Mouse (Mus musculus) forebrain, embryonic 15.5 days (tissue): ENCODE measurements around the gene Ranbp3. TPM values are rescaled to one million over a fixed set of nuclear protein-coding genes. Genes with fewer than 3 reads are reported as not detected.

Experiments used
- ATAC-seq: fragments of 200-750 bp; cut with Nextera tagmentation; replicated peaks from 2 replicates; pipeline ENCODE4 v1.8.0; 2017; ENCODE audit warnings: mild to moderate bottlenecking, moderate TSS enrichment, moderate library complexity
- H3K27ac ChIP-seq: fragments of 300-500 bp; sonication (generic); replicated peaks from 2 replicates; pipeline ENCODE4 v1.5.1; 2015; ENCODE audit warnings: mild to moderate bottlenecking, inconsistent platforms
- H3K27me3 ChIP-seq: fragments of 300-500 bp; sonication (generic); 2 replicates; pipeline ENCODE4 v1.6.1; 2015; ENCODE audit warnings: inconsistent platforms
- H3K36me3 ChIP-seq: fragments of 300-500 bp; sonication (generic); 2 replicates; pipeline ENCODE4 v1.6.1; 2015; ENCODE audit warnings: mild to moderate bottlenecking, inconsistent platforms
- H3K4me1 ChIP-seq: fragments of 300-500 bp; sonication (generic); 2 replicates; pipeline ENCODE4 v1.6.1; 2015; ENCODE audit warnings: inconsistent platforms
- H3K4me2 ChIP-seq: fragments of 300-500 bp; sonication (generic); replicated peaks from 2 replicates; pipeline ENCODE4 v1.6.1; 2015; ENCODE audit warnings: mild to moderate bottlenecking, inconsistent platforms
- H3K4me3 ChIP-seq: fragments of 300-500 bp; sonication (generic); 2 replicates; pipeline ENCODE4 v1.5.1; 2015; ENCODE audit warnings: mild to moderate bottlenecking, inconsistent platforms
- H3K9ac ChIP-seq: fragments of 300-500 bp; sonication (generic); replicated peaks from 2 replicates; pipeline ENCODE4 v1.6.1; 2015; ENCODE audit warnings: mild to moderate bottlenecking, inconsistent platforms
- H3K9me3 ChIP-seq: fragments of 300-500 bp; sonication (generic); 2 replicates; pipeline ENCODE4 v1.6.1; 2016; ENCODE audit warnings: inconsistent platforms
- WGBS: fragments of 180-500 bp; shearing (Covaris S2); methylation state at CpG from one replicate; pipeline ENCODE4 v1.1.7; 2015; ENCODE audit warnings: mixed read lengths; 5-methylcytosine and 5-hydroxymethylcytosine counted together
- polyA plus RNA-seq: library from polyadenylated mRNA; unstranded; fragments of >200 nt; fragmentation: Nextera tagmentation; extraction: Ambion mirVana; gene quantifications from 2 replicates; pipeline ENCODE4 v1.2.1, GENCODE M21; 2015

Ranbp3 gene
- polyA plus RNA-seq, 1 experiment from 2014 or later = 115 TPM

DNA sequence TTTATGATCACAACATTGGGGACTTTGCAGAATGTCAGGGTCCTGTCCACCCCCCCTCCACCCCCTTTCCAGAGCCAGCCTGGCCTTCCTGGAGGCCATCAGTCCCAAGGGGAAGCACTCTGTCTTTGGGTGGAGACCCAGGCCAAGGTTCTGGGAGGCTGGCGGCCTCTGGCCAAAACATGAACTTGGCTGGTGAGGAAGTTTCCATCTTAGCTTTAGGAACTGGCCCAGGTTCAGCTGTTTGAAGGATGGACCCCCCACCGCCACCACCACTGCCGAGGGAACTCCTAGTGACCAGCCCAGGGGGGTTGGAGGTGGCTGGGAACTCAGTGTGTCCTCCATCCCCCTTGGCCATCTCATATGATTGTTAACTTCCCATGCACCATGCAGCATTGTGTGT, 88.0 kb downstream of the Ranbp3 start:
- WGBS = 60% methylated on average over 3 of the region's 3 CpGs
- peaks cover 28% of the 10 kb centered on the region for H3K27me3 ChIP-seq
- no peaks in the 10 kb centered on the region for H3K36me3 ChIP-seq
- H3K27ac ChIP-seq = no peak overlapping the region
- H3K9me3 ChIP-seq = no peaks in the 10 kb centered on the region
- no peak overlapping the region for H3K4me3 ChIP-seq
- peaks cover 42% of the 10 kb centered on the region for H3K4me1 ChIP-seq
- ATAC-seq = no peak
- no peak overlapping the region for H3K9ac ChIP-seq
- H3K4me2 ChIP-seq = no peak overlapping the region

Other genes with a start within 250 kb of the Ranbp3 start
- 375 and 409 TPM in 2 replicates for gene Ptprs, start 196.8 kb upstream of the Ranbp3 start, polyA plus RNA-seq
- 0.14 and 0.36 TPM in 2 replicates for gene Znrf4, start 160.9 kb upstream of the Ranbp3 start, polyA plus RNA-seq
- 1.5 TPM in 2 replicates for gene Gm20219, start 118.9 kb upstream of the Ranbp3 start, polyA plus RNA-seq
- 76.1 and 84.7 TPM in 2 replicates for gene Safb2, start 88.7 kb upstream of the Ranbp3 start, polyA plus RNA-seq
- 125 and 132 TPM in 2 replicates for gene Safb, start 88.5 kb upstream of the Ranbp3 start, polyA plus RNA-seq
- gene 2410015M20Rik, start 63.5 kb upstream of the Ranbp3 start, polyA plus RNA-seq = 194 and 210 TPM in 2 replicates
- gene Rpl36, start 59.9 kb upstream of the Ranbp3 start, polyA plus RNA-seq = 1,126 and 1,235 TPM in 2 replicates
- gene Lonp1, start 46.4 kb upstream of the Ranbp3 start, polyA plus RNA-seq = 47.7 and 49.9 TPM in 2 replicates
- 0.98 and 1.1 TPM in 2 replicates for gene Catsperd, start 45.2 kb upstream of the Ranbp3 start, polyA plus RNA-seq
- gene Ndufa11, start 44.5 kb downstream of the Ranbp3 start, polyA plus RNA-seq = 425 and 444 TPM in 2 replicates
- gene Vmac, start 44.7 kb downstream of the Ranbp3 start, polyA plus RNA-seq = 18.4 and 20.3 TPM in 2 replicates
- gene Nrtn, start 84.2 kb downstream of the Ranbp3 start, polyA plus RNA-seq = 0.97 and 1.2 TPM in 2 replicates
- 72.1 and 74.3 TPM in 2 replicates for gene Dus3l, start 91.5 kb downstream of the Ranbp3 start, polyA plus RNA-seq
- gene Prr22, start 97.0 kb downstream of the Ranbp3 start, polyA plus RNA-seq = 0.66 and 0.73 TPM in 2 replicates
- 4.4 and 4.5 TPM in 2 replicates for gene Rfx2, start 157.7 kb downstream of the Ranbp3 start, polyA plus RNA-seq
- not detected in 2 replicates for gene Acsbg2, start 201.2 kb downstream of the Ranbp3 start, polyA plus RNA-seq
- gene 1700061G19Rik, start 202.2 kb downstream of the Ranbp3 start, polyA plus RNA-seq = 0.43 and 0.50 TPM in 2 replicates